Comparison of ENCODE assay signal across 16 mouse cellular contexts in the genomic region with DNA sequence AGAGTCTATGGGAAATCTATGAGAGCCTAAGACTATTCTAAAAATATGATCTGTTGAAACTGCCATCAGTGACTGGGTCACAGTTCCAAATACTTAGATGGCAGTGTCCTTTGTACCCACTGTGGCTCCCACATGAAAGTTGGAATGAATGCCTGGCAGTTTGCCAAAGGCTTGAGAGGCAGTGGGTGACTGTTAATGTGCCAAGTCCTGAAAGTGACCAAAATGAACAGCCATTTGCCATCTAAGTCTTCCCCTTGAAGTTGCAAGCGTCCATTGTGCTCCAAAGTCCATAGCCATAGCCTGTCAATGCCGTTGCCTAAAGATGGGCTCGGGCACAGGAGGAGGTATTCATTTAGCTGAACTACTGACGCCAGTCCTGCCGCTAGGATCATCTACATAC. TPM values are rescaled to one million over a fixed set of nuclear protein-coding genes. Genes with fewer than 3 reads are reported as not detected.
DNase-seq lines count a peak whose midpoint lies in the region; ATAC-seq lines count a peak whose summit lies in the region.
"Had no signal": no experiment of that assay in that cellular context is flagged by ENCODE, and none has a peak within 500 bp of the region (broad histone marks: within the 10 kb centered on the region; RNA-seq: fewer than 3 reads in every experiment).

No protein-coding gene starts in this region.

- ATAC-seq in heart, embryonic 12.5 days (ENCODE audit: insufficient number of reproducible peaks, low FRiP score) = no peak
- ATAC-seq in kidney, embryonic 15.5 days (replicated peaks; ENCODE audit: low FRiP score) = no peak
- ATAC-seq: CD4-positive, CD25-positive, alpha-beta regulatory T cell, adult 4 months had no signal

- no peak overlapping the region for H3K9ac ChIP-seq in heart, embryonic 12.5 days
- H3K9ac ChIP-seq in kidney, embryonic 15.5 days = no peak overlapping the region
- H3K9ac ChIP-seq: limb, embryonic 13.5 days; lung, embryonic 15.5 days had no signal

- intact Hi-C loops in gastrocnemius, postnatal 14 days (cut with DNase I; ENCODE audit: low total_unique reads) = no loop called here

- H3K27me3 ChIP-seq in heart, embryonic 12.5 days (replicated peaks) = no peaks in the 10 kb centered on the region
- H3K27me3 ChIP-seq in kidney, embryonic 15.5 days = no peaks in the 10 kb centered on the region
- H3K27me3 ChIP-seq: limb, embryonic 13.5 days; lung, embryonic 15.5 days had no signal

- H3K4me1 ChIP-seq in heart, embryonic 12.5 days (replicated peaks) = no peaks in the 10 kb centered on the region
- no peaks in the 10 kb centered on the region for H3K4me1 ChIP-seq in kidney, embryonic 15.5 days

- peak; percentile 84 for DNase-seq in heart, adult 11 months
- DNase-seq in kidney, adult 8-10 months = peak; percentile 43 to 44
- peak; percentile 67 for DNase-seq in retina, postnatal 1 day
- DNase-seq in retina, embryonic 14.5 days (ENCODE audit: low spot score) = no peak
- peak; percentile 53 to 61 for DNase-seq in kidney, postnatal 25 days
- no peak for DNase-seq in gastrocnemius, postnatal 14 days
- DNase-seq: cerebellum, adult 9-10 months; spleen, adult 18-20 months had no signal

- 76% methylated on average over 5 of the region's 5 CpGs for WGBS in heart, embryonic 12.5 days
- WGBS in kidney, embryonic 15.5 days = 90% methylated on average over 5 of the region's 5 CpGs

- peaks cover 7% of the 10 kb centered on the region; the same call in 1 of the 2 replicates for H3K9me3 ChIP-seq in heart, embryonic 12.5 days (replicated peaks)
- no peaks in the 10 kb centered on the region for H3K9me3 ChIP-seq in kidney, embryonic 15.5 days (replicated peaks)
- H3K9me3 ChIP-seq: limb, embryonic 13.5 days; lung, embryonic 15.5 days had no signal

- no peaks in the 10 kb centered on the region for H3K36me3 ChIP-seq in heart, embryonic 12.5 days
- no peaks in the 10 kb centered on the region for H3K36me3 ChIP-seq in kidney, embryonic 15.5 days
- H3K36me3 ChIP-seq: limb, embryonic 13.5 days; lung, embryonic 15.5 days had no signal

- no peak overlapping the region for H3K4me3 ChIP-seq in heart, embryonic 12.5 days
- H3K4me3 ChIP-seq in kidney, embryonic 15.5 days (replicated peaks) = no peak overlapping the region
- H3K4me3 ChIP-seq: left cerebral cortex, adult 2 months; limb, embryonic 13.5 days; lung, embryonic 15.5 days had no signal

- no peak overlapping the region for H3K4me2 ChIP-seq in heart, embryonic 12.5 days
- no peak overlapping the region for H3K4me2 ChIP-seq in kidney, embryonic 15.5 days
- H3K4me2 ChIP-seq: limb, embryonic 13.5 days; lung, embryonic 15.5 days; midbrain, embryonic 11.5 days had no signal

- no peak overlapping the region for H3K27ac ChIP-seq in heart, embryonic 12.5 days (ENCODE audit: poor library complexity, severe bottlenecking)
- no peak overlapping the region for H3K27ac ChIP-seq in kidney, embryonic 15.5 days
- H3K27ac ChIP-seq: left cerebral cortex, adult 2 months; limb, embryonic 13.5 days; lung, embryonic 15.5 days; stomach, postnatal 0 days had no signal

RNA-seq across cellular contexts. Expression of gene Gtf2a1, which starts 19.1 kb away (rescaled TPM):
- polyA plus RNA-seq in heart, embryonic 12.5 days (2016; fragmentation: Nextera tagmentation; extraction: Ambion mirVana) = 44.5 and 45.5 TPM in 2 replicates
- polyA plus RNA-seq in kidney, embryonic 15.5 days (2015; fragmentation: Nextera tagmentation; extraction: Ambion mirVana) = 46.6 and 50.0 TPM in 2 replicates
- 10 to 100 TPM; 19.1 to 20.2 TPM for total RNA-seq in gastrocnemius, postnatal 14 days (2021)

Comparison
In these comparisons a context has a peak if more than half of its experiments do, and no peak if none do; other contexts are left out.
1. DNase-seq: peak in heart, adult 11 months (single experiment), kidney, adult 8-10 months (2 of 2), retina, postnatal 1 day (single experiment) and kidney, postnatal 25 days (2 of 2); none in retina, embryonic 14.5 days (single experiment) and gastrocnemius, postnatal 14 days (single experiment).